Mouse (Mus musculus) lung, postnatal 0 days (tissue): ENCODE measurements around the gene Nme7. TPM values are rescaled to one million over a fixed set of nuclear protein-coding genes. Genes with fewer than 3 reads are reported as not detected.

Source experiments
- ATAC-seq: fragments of 200-750 bp; cut with Nextera tagmentation; 2 replicates; pipeline ENCODE4 v1.8.0; 2017; ENCODE audit warnings: moderate library complexity
- DNase-seq: peaks from one replicate; pipeline ENCODE4 v3.0.0-alpha.2; 2016; ENCODE audit warnings: low spot score
- H3K27ac ChIP-seq: fragments of 300-500 bp; sonication (generic); 2 replicates; pipeline ENCODE4 v1.5.1; 2014; ENCODE audit warnings: antibody characterized with exemption, mild to moderate bottlenecking, low read length, mixed read lengths
- H3K27me3 ChIP-seq: fragments of 300-500 bp; sonication (generic); replicated peaks from 2 replicates; pipeline ENCODE4 v1.6.1; 2014; ENCODE audit warnings: low read length, mixed read lengths; ENCODE audit not compliant: insufficient read depth
- H3K36me3 ChIP-seq: fragments of 300-500 bp; sonication (generic); 2 replicates; pipeline ENCODE4 v1.6.1; 2014; ENCODE audit warnings: low read length, mixed read lengths; ENCODE audit not compliant: insufficient read depth
- H3K4me1 ChIP-seq: fragments of 300-500 bp; sonication (generic); 2 replicates; pipeline ENCODE4 v1.6.1; 2014; ENCODE audit warnings: antibody characterized with exemption, low read depth, low read length, mixed read lengths; ENCODE audit not compliant: insufficient read depth
- H3K4me2 ChIP-seq: fragments of 300-500 bp; sonication (generic); replicated peaks from 2 replicates; pipeline ENCODE4 v1.6.1; 2014; ENCODE audit warnings: low read depth, mild to moderate bottlenecking, low read length, moderate library complexity, mixed read lengths
- H3K4me3 ChIP-seq: fragments of 300-500 bp; sonication (generic); 2 replicates; pipeline ENCODE4 v1.5.1; 2014; ENCODE audit warnings: low read depth, low read length
- H3K9ac ChIP-seq: fragments of 300-500 bp; sonication (generic); replicated peaks from 2 replicates; pipeline ENCODE4 v1.6.1; 2014; ENCODE audit warnings: low read depth, mild to moderate bottlenecking
- H3K9me3 ChIP-seq: fragments of 300-500 bp; sonication (generic); 2 replicates; pipeline ENCODE4 v1.6.1; 2016; ENCODE audit warnings: low read length, mixed read lengths
- CTCF ChIP-seq: IDR thresholded peaks from 2 replicates; pipeline ENCODE4 v1.5.1; 2016; ENCODE audit warnings: antibody characterized with exemption, mild to moderate bottlenecking
- EP300 ChIP-seq: IDR thresholded peaks from 2 replicates; pipeline ENCODE4 v1.6.1; 2016; ENCODE audit warnings: antibody characterized with exemption, mild to moderate bottlenecking, control low read depth
- WGBS: fragments of 180-500 bp; shearing (Covaris S2); extraction: QIAGEN DNeasy Blood & Tissue Kit; methylation state at CpG from one replicate; pipeline ENCODE4 v1.1.7; 2014; 5-methylcytosine and 5-hydroxymethylcytosine counted together
- polyA plus RNA-seq: library from polyadenylated mRNA; unstranded; fragments of >200 nt; fragmentation: Nextera tagmentation; extraction: Ambion mirVana; gene quantifications from 2 replicates; pipeline ENCODE4 v1.2.1, GENCODE M21; 2015

Gene Nme7
- polyA plus RNA-seq, 1 experiment from 2014 or later: 17.7 TPM

- Histone ChIP-seq H3K9ac (no peak overlapping the region), H3K4me1 (no peaks in the 10 kb centered on the region; the same call in 1 of the 2 replicates), H3K27ac (no peak overlapping the region), H3K36me3 (no peaks in the 10 kb centered on the region), H3K9me3 (no peaks in the 10 kb centered on the region), H3K4me3 (no peak overlapping the region), H3K4me2 (no peak overlapping the region), H3K27me3 (no peaks in the 10 kb centered on the region)
- ATAC-seq (no peak), DNase-seq (no peak)
- TF ChIP-seq CTCF (no peak), EP300 (no peak)
- WGBS: 47% methylated on average over 8 of the region's 8 CpGs
Observed at GRCm38 (mm10) chr1:164322987-164323650, 19.2 kb downstream of the Nme7 start.

GRCm38 (mm10) chr1:164324221-164324620 lies 20.3 kb downstream of the Nme7 start:
- Histone ChIP-seq H3K4me1 (no peaks in the 10 kb centered on the region; the same call in 1 of the 2 replicates), H3K36me3 (no peaks in the 10 kb centered on the region), H3K4me3 (no peak overlapping the region), H3K27me3 (no peaks in the 10 kb centered on the region), H3K9ac (no peak overlapping the region), H3K27ac (no peak overlapping the region), H3K9me3 (no peaks in the 10 kb centered on the region), H3K4me2 (no peak overlapping the region)
- DNase-seq (no peak), ATAC-seq (no peak)
- TF ChIP-seq CTCF: no peak
- TF ChIP-seq EP300: no peak
- 68% methylated on average over 4 of the region's 4 CpGs for WGBS

- Histone ChIP-seq H3K36me3 (no peaks in the 10 kb centered on the region), H3K4me1 (no peaks in the 10 kb centered on the region; the same call in 1 of the 2 replicates), H3K4me3 (no peak overlapping the region), H3K4me2 (no peak overlapping the region), H3K27ac (no peak overlapping the region), H3K9me3 (no peaks in the 10 kb centered on the region), H3K27me3 (no peaks in the 10 kb centered on the region), H3K9ac (no peak overlapping the region)
- no peak for DNase-seq
- ATAC-seq: no peak
- WGBS: 70% methylated on average over 2 of the region's 2 CpGs
- TF ChIP-seq EP300 (no peak), CTCF (no peak)
Observed at GRCm38 (mm10) chr1:164324878-164325277, 21.0 kb downstream of the Nme7 start.

- Histone ChIP-seq H3K36me3 (no peaks in the 10 kb centered on the region), H3K4me3 (no peak overlapping the region), H3K9me3 (no peaks in the 10 kb centered on the region), H3K9ac (no peak overlapping the region), H3K4me2 (no peak overlapping the region), H3K27ac (no peak overlapping the region), H3K4me1 (no peaks in the 10 kb centered on the region), H3K27me3 (no peaks in the 10 kb centered on the region)
- WGBS: 50% methylated on average over 6 of the region's 6 CpGs
- ATAC-seq: no peak
- DNase-seq: no peak
- TF ChIP-seq EP300 (no peak), CTCF (no peak)
Observed at GRCm38 (mm10) chr1:164326600-164327155, 22.8 kb downstream of the Nme7 start.

- no peaks in the 10 kb centered on the region for H3K27me3 ChIP-seq
- 31% methylated on average over 7 of the region's 7 CpGs for WGBS
- no peak overlapping the region for H3K4me3 ChIP-seq
- DNase-seq: no peak
- no peak overlapping the region for H3K4me2 ChIP-seq
- no peak overlapping the region for H3K9ac ChIP-seq
- H3K36me3 ChIP-seq: no peaks in the 10 kb centered on the region
- H3K4me1 ChIP-seq: no peaks in the 10 kb centered on the region
- H3K9me3 ChIP-seq: no peaks in the 10 kb centered on the region
- no peak for ATAC-seq
- H3K27ac ChIP-seq: no peak overlapping the region
- TF ChIP-seq CTCF: no peak
- no peak for TF ChIP-seq EP300
Observed at GRCm38 (mm10) chr1:164327764-164328163, 23.8 kb downstream of the Nme7 start.

- Histone ChIP-seq H3K4me1 (no peaks in the 10 kb centered on the region), H3K4me2 (no peak overlapping the region), H3K27ac (no peak overlapping the region), H3K36me3 (no peaks in the 10 kb centered on the region), H3K4me3 (no peak overlapping the region), H3K9me3 (no peaks in the 10 kb centered on the region), H3K27me3 (no peaks in the 10 kb centered on the region), H3K9ac (no peak overlapping the region)
- no peak for TF ChIP-seq CTCF
- TF ChIP-seq EP300: no peak
- no peak for ATAC-seq
- 88% methylated on average over 11 of the region's 11 CpGs for WGBS
- no peak for DNase-seq
Observed at GRCm38 (mm10) chr1:164332559-164332958, 28.6 kb downstream of the Nme7 start.
